8 mouse cellular contexts compared by ENCODE assay signal in the genomic region with DNA sequence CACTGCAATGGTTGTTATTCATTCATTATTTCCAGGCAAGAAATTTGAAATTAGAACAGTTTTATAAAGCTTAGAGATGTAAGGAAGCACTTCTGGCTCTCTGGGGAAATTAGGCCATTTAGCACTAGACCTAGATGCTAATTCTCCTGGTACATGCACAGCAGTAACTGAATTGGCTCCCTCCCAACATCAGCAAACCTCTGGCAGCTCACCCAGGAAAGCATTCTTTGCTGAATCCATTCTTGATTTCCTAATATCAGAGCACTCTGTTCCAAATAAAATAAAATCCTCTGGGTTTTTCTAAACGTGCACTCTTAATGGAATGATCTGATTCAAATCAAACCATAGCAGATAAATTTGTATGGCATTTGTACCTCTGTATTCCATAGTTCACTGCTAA.
DNase-seq lines count a peak whose midpoint lies in the region; ATAC-seq and TF ChIP-seq lines count a peak whose summit lies in the region.
"Had no signal": no experiment of that assay in that cellular context is flagged by ENCODE, and none has a peak within 500 bp of the region (broad histone marks: within the 10 kb centered on the region; RNA-seq: fewer than 3 reads in every experiment).

No protein-coding gene starts in this region.

- no peak for TF ChIP-seq CTCF in kidney, adult 2 months (conservative IDR thresholded peaks at IDR 0.05; ENCODE audit: insufficient read depth, insufficient read length, low read depth, low read length)

- H3K4me3 ChIP-seq in kidney, adult 2 months (ENCODE audit: insufficient read depth, low read depth, low read length): no peak overlapping the region
- H3K4me3 ChIP-seq in kidney, embryonic 16.5 days (ENCODE audit: low read length): no peak overlapping the region

- no peak for TF ChIP-seq POLR2A in kidney, adult 2 months (IDR thresholded peaks at IDR 0.05; ENCODE audit: low read depth, low read length)

- no peak overlapping the region for H3K4me2 ChIP-seq in kidney, embryonic 16.5 days (replicated peaks; ENCODE audit: low read depth, low read length)

- H3K4me1 ChIP-seq in kidney, adult 2 months (ENCODE audit: control insufficient read depth, insufficient read depth, low read length): no peaks in the 10 kb centered on the region
- no peaks in the 10 kb centered on the region for H3K4me1 ChIP-seq in kidney, embryonic 16.5 days (ENCODE audit: insufficient read depth, low read length)

- H3K36me3 ChIP-seq in kidney, adult 2 months (ENCODE audit: control insufficient read depth, insufficient read depth, low read length): no peaks in the 10 kb centered on the region
- H3K36me3 ChIP-seq in kidney, embryonic 16.5 days (ENCODE audit: insufficient read depth, low read length): no peaks in the 10 kb centered on the region

- H3K27ac ChIP-seq in kidney, adult 2 months (ENCODE audit: insufficient read depth, low read depth, low read length): no peak overlapping the region
- no peak overlapping the region for H3K27ac ChIP-seq in kidney, embryonic 16.5 days (ENCODE audit: low read length)

- intact Hi-C loops in heart, postnatal 25 days (cut with DNase I): no loop called here

- ATAC-seq in kidney, embryonic 16.5 days (ENCODE audit: low FRiP score, low TSS enrichment): no peak
- no peak for ATAC-seq in inflammation-experienced regulatory T-cells, adult 6 months

- DNase-seq in kidney, adult 2 months: peak; percentile 27
- DNase-seq in urinary bladder, postnatal 25 days (ENCODE audit: low spot score): peak; percentile 3
- no peak for DNase-seq in urinary bladder, postnatal 10 days (ENCODE audit: low spot score)
- peak; percentile 8 for DNase-seq in heart, postnatal 25 days (ENCODE audit: low spot score)
- no peak for DNase-seq in urinary bladder, adult 2 months (ENCODE audit: low spot score)
- DNase-seq: thymus, postnatal 4 days had no signal

- H3K9ac ChIP-seq in kidney, embryonic 16.5 days (replicated peaks; ENCODE audit: low read length): no peak overlapping the region

- H3K27me3 ChIP-seq in kidney, adult 2 months (replicated peaks; ENCODE audit: control insufficient read depth, insufficient read depth, low read length): no peaks in the 10 kb centered on the region
- H3K27me3 ChIP-seq in kidney, embryonic 16.5 days (ENCODE audit: insufficient read depth, low read length): no peaks in the 10 kb centered on the region

- WGBS in kidney, adult 2 months: 43% methylated on average over 1 of the region's 1 CpGs
- 50% methylated on average over 1 of the region's 1 CpGs for WGBS in kidney, embryonic 16.5 days

- no peaks in the 10 kb centered on the region for H3K9me3 ChIP-seq in kidney, embryonic 16.5 days (ENCODE audit: low read length)

Comparison
In these comparisons a context has a peak if more than half of its experiments do, and no peak if none do; other contexts are left out.
1. DNase-seq: peak in kidney, adult 2 months (single experiment), urinary bladder, postnatal 25 days (single experiment) and heart, postnatal 25 days (single experiment); none in urinary bladder, postnatal 10 days (single experiment) and urinary bladder, adult 2 months (single experiment).